Mouse (Mus musculus): Measurements from ENCODE around the gene Prex1. TPM values are rescaled to one million over a fixed set of nuclear protein-coding genes. Genes with fewer than 3 reads are reported as not detected.

Gene Prex1
- 227 TPM for polyA plus RNA-seq (2017; shearing (Covaris generic))

DNA sequence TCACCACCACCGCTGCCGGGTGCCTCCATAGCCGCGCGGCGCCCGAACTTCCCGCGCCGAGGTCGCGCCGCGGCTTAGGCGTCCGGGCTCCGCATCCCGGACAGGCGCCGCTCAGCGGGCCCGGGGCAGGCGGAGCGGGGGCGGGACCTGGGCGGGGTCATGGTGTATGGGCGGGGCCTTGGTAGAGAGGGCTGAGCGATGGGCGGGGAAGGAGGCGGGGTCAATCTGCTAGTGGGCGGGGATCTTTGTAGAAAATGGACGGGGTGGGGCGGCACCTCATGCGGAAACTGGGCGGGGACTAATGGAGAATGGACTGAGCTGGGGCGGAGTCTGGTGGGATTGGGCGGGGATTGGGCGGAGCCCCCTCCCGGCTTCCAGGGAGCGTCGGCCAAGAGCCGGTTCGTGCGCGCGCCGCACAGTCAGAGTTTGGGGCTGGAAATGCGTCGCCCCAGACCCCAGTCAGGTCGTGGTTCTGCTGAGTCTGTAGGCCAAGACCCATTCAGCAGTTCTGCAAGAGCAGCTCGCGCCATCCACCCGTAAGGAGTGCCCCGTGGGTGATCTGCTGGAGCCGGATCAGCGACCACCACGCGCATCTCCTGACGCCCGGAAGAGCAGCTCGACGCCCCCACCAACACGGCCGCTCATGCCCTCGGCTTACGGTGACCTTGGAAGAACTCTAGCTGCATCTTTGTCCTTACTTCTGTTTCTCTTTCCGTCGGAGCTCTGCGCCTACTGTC, at the start of gene Prex1:
Gene Prex1, minus strand, starts transcription at position 143 of the 737 bp plus-strand sequence.

Other genes starting within 250 kb of the Prex1 start
- gene Trp53rkb, start 78.7 kb upstream of the Prex1 start, polyA plus RNA-seq (2017; shearing (Covaris generic)) = 2.1 TPM
- 23.0 TPM for gene Arfgef2, start 91.8 kb upstream of the Prex1 start, polyA plus RNA-seq (2017; shearing (Covaris generic))
- 99.8 TPM for gene Cse1l, start 192.2 kb upstream of the Prex1 start, polyA plus RNA-seq (2017; shearing (Covaris generic))